18 mouse cellular contexts compared by ENCODE assay signal in genomic region chr19:4937444-4938310, GRCm38 (mm10). TPM values are rescaled to one million over a fixed set of nuclear protein-coding genes. Genes with fewer than 3 reads are reported as not detected.
DNase-seq lines count a peak whose midpoint lies in the region; ATAC-seq and TF ChIP-seq lines count a peak whose summit lies in the region.
"Had no signal": no experiment of that assay in that cellular context is flagged by ENCODE, and none has a peak within 500 bp of the region (broad histone marks: within the 10 kb centered on the region; RNA-seq: fewer than 3 reads in every experiment).

No protein-coding gene starts in this region.

- no peaks in the 10 kb centered on the region for H3K9me3 ChIP-seq in limb, embryonic 14.5 days (ENCODE audit: control insufficient read depth, low read length)
- no peaks in the 10 kb centered on the region for H3K9me3 ChIP-seq in limb, embryonic 10.5 days (replicated peaks)
- no peaks in the 10 kb centered on the region for H3K9me3 ChIP-seq in forebrain, postnatal 0 days (ENCODE audit: low read length)
- H3K9me3 ChIP-seq in kidney, embryonic 16.5 days (ENCODE audit: low read length), result no peaks in the 10 kb centered on the region
- H3K9me3 ChIP-seq: heart, embryonic 12.5 days; hindbrain, embryonic 15.5 days; limb, embryonic 12.5 days had no signal

- DNase-seq in cerebellum, adult 11 months, result peak; percentile 38
- no peak for DNase-seq in cerebellum, adult 18-20 months
- DNase-seq in limb, embryonic 14.5 days (ENCODE audit: low spot score), result peak; percentile 6
- DNase-seq in limb, embryonic 10.5 days (ENCODE audit: low spot score), result no peak
- DNase-seq in cerebellum, postnatal 10 days, result peak; percentile 90 to 92
- DNase-seq in forebrain, postnatal 0 days, result no peak
- DNase-seq: kidney, postnatal 10 days; thymus, postnatal 4 days had no signal

- H3K36me3 ChIP-seq in limb, embryonic 14.5 days (ENCODE audit: control insufficient read depth, insufficient read depth, low read length), result peaks cover 11% of the 10 kb centered on the region
- H3K36me3 ChIP-seq in limb, embryonic 10.5 days, result no peaks in the 10 kb centered on the region
- peaks cover 22% of the 10 kb centered on the region for H3K36me3 ChIP-seq in forebrain, postnatal 0 days (ENCODE audit: insufficient read depth)
- H3K36me3 ChIP-seq in kidney, embryonic 16.5 days (ENCODE audit: insufficient read depth, low read length), result no peaks in the 10 kb centered on the region
- H3K36me3 ChIP-seq: heart, embryonic 12.5 days had no signal

- H3K9ac ChIP-seq in limb, embryonic 14.5 days (ENCODE audit: low read depth, low read length, severe bottlenecking), result no peak overlapping the region
- no peak overlapping the region for H3K9ac ChIP-seq in forebrain, postnatal 0 days
- H3K9ac ChIP-seq in kidney, embryonic 16.5 days (replicated peaks; ENCODE audit: low read length), result no peak overlapping the region
- H3K9ac ChIP-seq: heart, embryonic 12.5 days; hindbrain, embryonic 15.5 days; limb, embryonic 12.5 days had no signal

- TF ChIP-seq POLR2A in limb, embryonic 14.5 days (IDR thresholded peaks at IDR 0.05; ENCODE audit: borderline replicate concordance, extremely low read depth, insufficient read depth, insufficient read length), result no peak

- H3K4me1 ChIP-seq in limb, embryonic 14.5 days (ENCODE audit: control insufficient read depth, insufficient read depth, low read length), result peaks cover 5% of the 10 kb centered on the region; the same call in 1 of the 2 replicates
- H3K4me1 ChIP-seq in limb, embryonic 10.5 days, result peaks cover 12% of the 10 kb centered on the region
- no peaks in the 10 kb centered on the region; the same call in 1 of the 2 replicates for H3K4me1 ChIP-seq in forebrain, postnatal 0 days (ENCODE audit: insufficient read depth)
- peaks cover 4% of the 10 kb centered on the region; the same call in 1 of the 2 replicates for H3K4me1 ChIP-seq in kidney, embryonic 16.5 days (ENCODE audit: insufficient read depth, low read length)

- WGBS in limb, embryonic 14.5 days, result 79% methylated on average over 17 of the region's 17 CpGs
- WGBS in limb, embryonic 10.5 days, result 88% methylated on average over 17 of the region's 17 CpGs
- 87% methylated on average over 17 of the region's 17 CpGs for WGBS in forebrain, postnatal 0 days
- WGBS in kidney, embryonic 16.5 days, result 87% methylated on average over 17 of the region's 17 CpGs

- ATAC-seq in limb, embryonic 14.5 days (ENCODE audit: low FRiP score, low read depth), result no peak
- peak; percentile 52; the same call in 1 of the 2 replicates for ATAC-seq in megakaryocyte progenitor cell, adult 5-6 weeks (replicated peaks; ENCODE audit: poor library complexity)
- no peak for ATAC-seq in forebrain, postnatal 0 days
- no peak for ATAC-seq in kidney, embryonic 16.5 days (ENCODE audit: low FRiP score, low TSS enrichment)
- ATAC-seq: intestine, embryonic 16.5 days had no signal

- no peak for TF ChIP-seq CTCF in forebrain, postnatal 0 days (IDR thresholded peaks at IDR 0.05; ENCODE audit: low read depth)

- H3K4me3 ChIP-seq in limb, embryonic 14.5 days (replicated peaks; ENCODE audit: low read length), result no peak overlapping the region
- no peak overlapping the region for H3K4me3 ChIP-seq in limb, embryonic 10.5 days
- H3K4me3 ChIP-seq in forebrain, postnatal 0 days (ENCODE audit: low read depth, low read length), result no peak overlapping the region
- H3K4me3 ChIP-seq in kidney, embryonic 16.5 days (ENCODE audit: low read length), result no peak overlapping the region
- H3K4me3 ChIP-seq: heart, embryonic 12.5 days; hindbrain, embryonic 15.5 days; limb, embryonic 12.5 days had no signal

- no peak overlapping the region for H3K27ac ChIP-seq in limb, embryonic 14.5 days (replicated peaks; ENCODE audit: low read depth, low read length)
- no peak overlapping the region for H3K27ac ChIP-seq in limb, embryonic 10.5 days
- H3K27ac ChIP-seq in forebrain, postnatal 0 days (ENCODE audit: low read depth, low read length), result no peak overlapping the region
- no peak overlapping the region for H3K27ac ChIP-seq in kidney, embryonic 16.5 days (ENCODE audit: low read length)
- H3K27ac ChIP-seq: hindbrain, embryonic 15.5 days; limb, embryonic 12.5 days had no signal

- no peak overlapping the region for H3K4me2 ChIP-seq in limb, embryonic 14.5 days (replicated peaks; ENCODE audit: low read depth, low read length, severe bottlenecking)
- H3K4me2 ChIP-seq in forebrain, postnatal 0 days (ENCODE audit: low read depth), result no peak overlapping the region
- no peak overlapping the region for H3K4me2 ChIP-seq in kidney, embryonic 16.5 days (replicated peaks; ENCODE audit: low read depth, low read length)
- H3K4me2 ChIP-seq: heart, embryonic 12.5 days; hindbrain, embryonic 15.5 days; limb, embryonic 12.5 days; midbrain, embryonic 11.5 days had no signal

- no peaks in the 10 kb centered on the region for H3K27me3 ChIP-seq in limb, embryonic 14.5 days (ENCODE audit: control insufficient read depth, insufficient read depth, low read length)
- peaks cover 18% of the 10 kb centered on the region for H3K27me3 ChIP-seq in limb, embryonic 10.5 days (ENCODE audit: low read depth, poor library complexity, severe bottlenecking)
- no peaks in the 10 kb centered on the region for H3K27me3 ChIP-seq in forebrain, postnatal 0 days (ENCODE audit: insufficient read depth, low read length)
- H3K27me3 ChIP-seq in kidney, embryonic 16.5 days (ENCODE audit: insufficient read depth, low read length), result no peaks in the 10 kb centered on the region
- H3K27me3 ChIP-seq: hindbrain, embryonic 15.5 days had no signal

RNA-seq across cellular contexts. Expression of gene Peli3, which starts 5.2 kb away (rescaled TPM):
- 2.7 and 5.1 TPM in 2 replicates for polyA plus RNA-seq in limb, embryonic 14.5 days (2012; rRNA removed)
- 1.8 and 2.5 TPM in 2 replicates for polyA plus RNA-seq in limb, embryonic 14.5 days (2014; fragmentation: Nextera tagmentation; extraction: Ambion mirVana)
- 1.4 and 2.1 TPM in 2 replicates for polyA plus RNA-seq in limb, embryonic 10.5 days (2016; fragmentation: Nextera tagmentation; extraction: Ambion mirVana)
- not detected in 2 replicates for total RNA-seq in megakaryocyte progenitor cell, adult 5-6 weeks (2015)
- total RNA-seq in megakaryocyte progenitor cell, adult 5-6 weeks (2017), result not detected in 2 replicates
- 11.5 and 13.2 TPM in 2 replicates for total RNA-seq in forebrain, postnatal 0 days (2014; rRNA removed)
- 7.7 and 10.9 TPM in 2 replicates for polyA plus RNA-seq in forebrain, postnatal 0 days (2015; fragmentation: Nextera tagmentation; extraction: Ambion mirVana)
- polyA plus RNA-seq in kidney, embryonic 16.5 days (2015; fragmentation: Nextera tagmentation; extraction: Ambion mirVana), result 2.4 and 3.8 TPM in 2 replicates
- total RNA-seq: monocyte, adult 5-6 weeks had no signal

RNA-seq across cellular contexts. Expression of gene Dpp3, which starts 9.6 kb away (rescaled TPM):
- polyA plus RNA-seq in limb, embryonic 14.5 days (2012; rRNA removed), result 96.5 and 116 TPM in 2 replicates
- 90.9 and 94.0 TPM in 2 replicates for polyA plus RNA-seq in limb, embryonic 14.5 days (2014; fragmentation: Nextera tagmentation; extraction: Ambion mirVana)
- 196 and 198 TPM in 2 replicates for polyA plus RNA-seq in limb, embryonic 10.5 days (2016; fragmentation: Nextera tagmentation; extraction: Ambion mirVana)
- 29.5 and 31.6 TPM in 2 replicates for total RNA-seq in megakaryocyte progenitor cell, adult 5-6 weeks (2015)
- total RNA-seq in megakaryocyte progenitor cell, adult 5-6 weeks (2017), result 46.3 and 47.9 TPM in 2 replicates
- 67.4 and 84.2 TPM in 2 replicates for total RNA-seq in forebrain, postnatal 0 days (2014; rRNA removed)
- 75.2 and 76.8 TPM in 2 replicates for polyA plus RNA-seq in forebrain, postnatal 0 days (2015; fragmentation: Nextera tagmentation; extraction: Ambion mirVana)
- polyA plus RNA-seq in kidney, embryonic 16.5 days (2015; fragmentation: Nextera tagmentation; extraction: Ambion mirVana), result 113 and 124 TPM in 2 replicates

RNA-seq across cellular contexts. Expression of gene Mrpl11, which starts 24.3 kb away (rescaled TPM):
- 59.5 and 74.3 TPM in 2 replicates for polyA plus RNA-seq in limb, embryonic 14.5 days (2012; rRNA removed)
- polyA plus RNA-seq in limb, embryonic 14.5 days (2014; fragmentation: Nextera tagmentation; extraction: Ambion mirVana), result 105 and 108 TPM in 2 replicates
- polyA plus RNA-seq in limb, embryonic 10.5 days (2016; fragmentation: Nextera tagmentation; extraction: Ambion mirVana), result 161 and 187 TPM in 2 replicates
- total RNA-seq in megakaryocyte progenitor cell, adult 5-6 weeks (2015), result 32.3 and 32.4 TPM in 2 replicates
- 51.6 and 63.6 TPM in 2 replicates for total RNA-seq in megakaryocyte progenitor cell, adult 5-6 weeks (2017)
- 101 and 129 TPM in 2 replicates for total RNA-seq in forebrain, postnatal 0 days (2014; rRNA removed)
- polyA plus RNA-seq in forebrain, postnatal 0 days (2015; fragmentation: Nextera tagmentation; extraction: Ambion mirVana), result 162 and 198 TPM in 2 replicates
- 102 and 106 TPM in 2 replicates for polyA plus RNA-seq in kidney, embryonic 16.5 days (2015; fragmentation: Nextera tagmentation; extraction: Ambion mirVana)

RNA-seq across cellular contexts. Expression of gene Bbs1, which starts 31.2 kb away (rescaled TPM):
- polyA plus RNA-seq in limb, embryonic 14.5 days (2012; rRNA removed), result 7.6 and 8.1 TPM in 2 replicates
- 3.8 and 4.9 TPM in 2 replicates for polyA plus RNA-seq in limb, embryonic 14.5 days (2014; fragmentation: Nextera tagmentation; extraction: Ambion mirVana)
- 5.1 and 9.0 TPM in 2 replicates for polyA plus RNA-seq in limb, embryonic 10.5 days (2016; fragmentation: Nextera tagmentation; extraction: Ambion mirVana)
- 0.59 and 0.88 TPM in 2 replicates for total RNA-seq in megakaryocyte progenitor cell, adult 5-6 weeks (2015)
- 2.2 and 3.2 TPM in 2 replicates for total RNA-seq in megakaryocyte progenitor cell, adult 5-6 weeks (2017)
- total RNA-seq in forebrain, postnatal 0 days (2014; rRNA removed), result 21.7 and 37.7 TPM in 2 replicates
- polyA plus RNA-seq in forebrain, postnatal 0 days (2015; fragmentation: Nextera tagmentation; extraction: Ambion mirVana), result 5.4 and 7.4 TPM in 2 replicates
- polyA plus RNA-seq in kidney, embryonic 16.5 days (2015; fragmentation: Nextera tagmentation; extraction: Ambion mirVana), result 6.5 and 7.2 TPM in 2 replicates
- total RNA-seq: monocyte, adult 5-6 weeks had no signal

RNA-seq across cellular contexts. Expression of gene Npas4, which starts 52.4 kb away (rescaled TPM):
- 0.50 and 0.60 TPM in 2 replicates for polyA plus RNA-seq in limb, embryonic 14.5 days (2012; rRNA removed)
- not detected in 2 replicates for polyA plus RNA-seq in limb, embryonic 14.5 days (2014; fragmentation: Nextera tagmentation; extraction: Ambion mirVana)
- not detected in 2 replicates for polyA plus RNA-seq in limb, embryonic 10.5 days (2016; fragmentation: Nextera tagmentation; extraction: Ambion mirVana)
- not detected in 2 replicates for total RNA-seq in megakaryocyte progenitor cell, adult 5-6 weeks (2015)
- not detected in 2 replicates for total RNA-seq in megakaryocyte progenitor cell, adult 5-6 weeks (2017)
- total RNA-seq in forebrain, postnatal 0 days (2014; rRNA removed), result 3.5 and 3.8 TPM in 2 replicates
- 0.36 and 0.42 TPM in 2 replicates for polyA plus RNA-seq in forebrain, postnatal 0 days (2015; fragmentation: Nextera tagmentation; extraction: Ambion mirVana)
- polyA plus RNA-seq in kidney, embryonic 16.5 days (2015; fragmentation: Nextera tagmentation; extraction: Ambion mirVana), result not detected in 2 replicates
- total RNA-seq: CH12.LX; monocyte, adult 5-6 weeks had no signal
- polyA plus RNA-seq: limb, embryonic 12.5 days; liver, embryonic 16.5 days had no signal

Comparison
In these comparisons a context has a peak if more than half of its experiments do, and no peak if none do; other contexts are left out.
1. DNase-seq: peak in cerebellum, adult 11 months (single experiment), limb, embryonic 14.5 days (single experiment) and cerebellum, postnatal 10 days (2 of 2); none in cerebellum, adult 18-20 months (0 of 2), limb, embryonic 10.5 days (single experiment) and forebrain, postnatal 0 days (single experiment).